Mouse (Mus musculus) liver, adult (tissue): ENCODE measurements around the gene Smtn.

Source experiments
- GATA4 ChIP-seq: IDR thresholded peaks from 2 replicates; pipeline ENCODE4 v1.6.1; 2014; ENCODE audit warnings: mild to moderate bottlenecking, low read length; ENCODE audit not compliant: insufficient replicate concordance

Smtn gene

GRCm38 (mm10) chr11:3537711-3538110 is 2.7 kb downstream of the Smtn start:
- no peak for TF ChIP-seq GATA4

GRCm38 (mm10) chr11:3536745-3537333 is 3.6 kb downstream of the Smtn start:
- no peak for TF ChIP-seq GATA4

- no peak for TF ChIP-seq GATA4
These were observed 4.3 kb downstream of the Smtn start for GRCm38 (mm10) chr11:3536082-3536481.

GRCm38 (mm10) chr11:3535406-3535986 is 4.9 kb downstream of the Smtn start:
- TF ChIP-seq GATA4 = no peak; the same call in 1 of the 2 replicates

- no peak for TF ChIP-seq GATA4
These were observed 5.5 kb downstream of the Smtn start for GRCm38 (mm10) chr11:3534956-3535355.

- no peak for TF ChIP-seq GATA4
These were observed 6.9 kb downstream of the Smtn start for GRCm38 (mm10) chr11:3533406-3533932.

GRCm38 (mm10) chr11:3532101-3532931 is 8.1 kb downstream of the Smtn start:
- no peak for TF ChIP-seq GATA4

GRCm38 (mm10) chr11:3531634-3532033 is 8.8 kb downstream of the Smtn start:
- TF ChIP-seq GATA4 = no peak

GRCm38 (mm10) chr11:3530731-3531130 is 9.7 kb downstream of the Smtn start:
- no peak for TF ChIP-seq GATA4

GRCm38 (mm10) chr11:3529476-3530252 is 10.7 kb downstream of the Smtn start:
- no peak for TF ChIP-seq GATA4

- no peak for TF ChIP-seq GATA4
These were observed 12.2 kb downstream of the Smtn start for GRCm38 (mm10) chr11:3528208-3528607.

- no peak for TF ChIP-seq GATA4
These were observed 12.6 kb downstream of the Smtn start for GRCm38 (mm10) chr11:3527766-3528165.

- no peak for TF ChIP-seq GATA4
These were observed 13.3 kb downstream of the Smtn start for GRCm38 (mm10) chr11:3526979-3527738.

- no peak for TF ChIP-seq GATA4
These were observed 14.2 kb downstream of the Smtn start for GRCm38 (mm10) chr11:3526207-3526606.
